ENCODE assay signal across 8 mouse cellular contexts in genomic region chr3:90709591-90710460, GRCm38 (mm10). TPM values are rescaled to one million over a fixed set of nuclear protein-coding genes. Genes with fewer than 3 reads are reported as not detected.
DNase-seq lines count a peak whose midpoint lies in the region; ATAC-seq and TF ChIP-seq lines count a peak whose summit lies in the region.

No protein-coding gene starts in this region.

- ATAC-seq in heart, embryonic 14.5 days (ENCODE audit: insufficient number of reproducible peaks, insufficient read depth, low FRiP score, low read depth): peak; percentile 21; the same call in 1 of the 2 replicates
- ATAC-seq in liver, embryonic 13.5 days (ENCODE audit: low read depth): 0 out of 2 replicates have a peak, but pooled peaks have one; percentile 39
- peak; percentile 38 for ATAC-seq in neural tube, embryonic 14.5 days (ENCODE audit: low read depth)

- H3K27me3 ChIP-seq in heart, embryonic 14.5 days (ENCODE audit: control insufficient read depth, insufficient read depth, low read length): no peaks in the 10 kb centered on the region
- no peaks in the 10 kb centered on the region for H3K27me3 ChIP-seq in liver, embryonic 13.5 days
- no peaks in the 10 kb centered on the region for H3K27me3 ChIP-seq in neural tube, embryonic 14.5 days (ENCODE audit: control insufficient read depth, insufficient read depth, low read length)

- TF ChIP-seq POLR2A in brain, embryonic 14.5 days (IDR thresholded peaks at IDR 0.05; ENCODE audit: borderline replicate concordance, extremely low read depth, insufficient read depth, insufficient read length, poor library complexity, severe bottlenecking): no peak

- no peak overlapping the region for H3K27ac ChIP-seq in heart, embryonic 14.5 days (replicated peaks in 1 of 2; ENCODE audit: control insufficient read depth in 1 of 2, insufficient read depth in 1 of 2, low read depth in 2 of 2, low read length in 2 of 2)
- no peak overlapping the region for H3K27ac ChIP-seq in liver, embryonic 13.5 days
- H3K27ac ChIP-seq in neural tube, embryonic 14.5 days (ENCODE audit: low read depth, low read length): no peak overlapping the region

- TF ChIP-seq CTCF in brain, embryonic 14.5 days (IDR thresholded peaks at IDR 0.05; ENCODE audit: borderline replicate concordance, extremely low read depth, insufficient read depth, insufficient read length): peak; percentile 89

- no peak overlapping the region for H3K4me2 ChIP-seq in heart, embryonic 14.5 days (ENCODE audit: low read length)
- no peak overlapping the region for H3K4me2 ChIP-seq in liver, embryonic 13.5 days
- H3K4me2 ChIP-seq in neural tube, embryonic 14.5 days (ENCODE audit: low read depth, low read length): no peak overlapping the region

- no peak overlapping the region for H3K4me3 ChIP-seq in heart, embryonic 14.5 days (ENCODE audit: control insufficient read depth in 1 of 2, insufficient read depth in 1 of 2, low read depth in 1 of 2, low read length in 2 of 2)
- no peak overlapping the region for H3K4me3 ChIP-seq in liver, embryonic 13.5 days (replicated peaks)
- H3K4me3 ChIP-seq in neural tube, embryonic 14.5 days (ENCODE audit: low read depth, low read length): no peak overlapping the region

- 42% methylated on average over 12 of the region's 12 CpGs for WGBS in heart, embryonic 14.5 days
- WGBS in liver, embryonic 13.5 days (ENCODE audit: insufficient replicate concordance): 40% methylated on average over 12 of the region's 12 CpGs
- 49% methylated on average over 12 of the region's 12 CpGs for WGBS in neural tube, embryonic 14.5 days

- no peaks in the 10 kb centered on the region for H3K4me1 ChIP-seq in heart, embryonic 14.5 days (ENCODE audit: control insufficient read depth in 2 of 2, insufficient read depth in 2 of 2, low read length in 2 of 2)
- no peaks in the 10 kb centered on the region for H3K4me1 ChIP-seq in liver, embryonic 13.5 days (replicated peaks)
- H3K4me1 ChIP-seq in neural tube, embryonic 14.5 days (ENCODE audit: control insufficient read depth, insufficient read depth, low read length): no peaks in the 10 kb centered on the region

- peak; percentile 73 to 81 for DNase-seq in CD8-positive naive resting alpha-beta T cell, adult 2 months (ENCODE audit: low read depth in 2 of 2, low spot score in 2 of 2)
- DNase-seq in brain, embryonic 14.5 days (ENCODE audit: low read depth): peak; percentile 82
- peak; percentile 49 for DNase-seq in fibroblast of lung, adult 2 months (ENCODE audit: low read depth)
- peak; percentile 83 for DNase-seq in kidney, postnatal 14 days
- DNase-seq in liver, embryonic 13.5 days: peak; percentile 53
- DNase-seq in testis, postnatal 10 days (ENCODE audit: low spot score): peak; percentile 92

- no peak overlapping the region for H3K9ac ChIP-seq in heart, embryonic 14.5 days (ENCODE audit: low read length)
- H3K9ac ChIP-seq in liver, embryonic 13.5 days: no peak overlapping the region
- no peak overlapping the region for H3K9ac ChIP-seq in neural tube, embryonic 14.5 days (replicated peaks; ENCODE audit: low read depth, low read length)

- H3K36me3 ChIP-seq in heart, embryonic 14.5 days (ENCODE audit: control insufficient read depth, insufficient read depth, low read length): no peaks in the 10 kb centered on the region
- H3K36me3 ChIP-seq in liver, embryonic 13.5 days: no peaks in the 10 kb centered on the region
- H3K36me3 ChIP-seq in neural tube, embryonic 14.5 days (ENCODE audit: control insufficient read depth, insufficient read depth, low read length): no peaks in the 10 kb centered on the region

- H3K9me3 ChIP-seq in heart, embryonic 14.5 days (ENCODE audit: control insufficient read depth, low read length): no peaks in the 10 kb centered on the region
- H3K9me3 ChIP-seq in liver, embryonic 13.5 days (replicated peaks): no peaks in the 10 kb centered on the region
- H3K9me3 ChIP-seq in neural tube, embryonic 14.5 days (ENCODE audit: control insufficient read depth, low read length): no peaks in the 10 kb centered on the region

RNA-seq across cellular contexts. Expression of gene S100a9, which starts 14.3 kb away (rescaled TPM):
- 3.7 and 7.0 TPM in 2 replicates for polyA plus RNA-seq in brain, embryonic 14.5 days (2012; rRNA removed)
- 2.7 and 11.4 TPM in 2 replicates for polyA plus RNA-seq in heart, embryonic 14.5 days (2014; fragmentation: Nextera tagmentation; extraction: Ambion mirVana)
- 208 and 228 TPM in 2 replicates for polyA plus RNA-seq in liver, embryonic 13.5 days (2015; fragmentation: Nextera tagmentation; extraction: Ambion mirVana)
- polyA plus RNA-seq in neural tube, embryonic 14.5 days (2014; fragmentation: Nextera tagmentation; extraction: Ambion mirVana): 0.46 and 7.1 TPM in 2 replicates

RNA-seq across cellular contexts. Expression of gene Pglyrp4, which starts 16.9 kb away (rescaled TPM):
- not detected in 2 replicates for polyA plus RNA-seq in brain, embryonic 14.5 days (2012; rRNA removed)
- polyA plus RNA-seq in heart, embryonic 14.5 days (2014; fragmentation: Nextera tagmentation; extraction: Ambion mirVana): not detected in 2 replicates
- polyA plus RNA-seq in liver, embryonic 13.5 days (2015; fragmentation: Nextera tagmentation; extraction: Ambion mirVana): not detected in 2 replicates
- not detected in 2 replicates for polyA plus RNA-seq in neural tube, embryonic 14.5 days (2014; fragmentation: Nextera tagmentation; extraction: Ambion mirVana)

RNA-seq across cellular contexts. Expression of gene S100a8, which starts 41.0 kb away (rescaled TPM):
- 3.0 and 7.4 TPM in 2 replicates for polyA plus RNA-seq in brain, embryonic 14.5 days (2012; rRNA removed)
- polyA plus RNA-seq in heart, embryonic 14.5 days (2014; fragmentation: Nextera tagmentation; extraction: Ambion mirVana): 6.5 and 13.7 TPM in 2 replicates
- 354 and 390 TPM in 2 replicates for polyA plus RNA-seq in liver, embryonic 13.5 days (2015; fragmentation: Nextera tagmentation; extraction: Ambion mirVana)
- 1.8 and 9.7 TPM in 2 replicates for polyA plus RNA-seq in neural tube, embryonic 14.5 days (2014; fragmentation: Nextera tagmentation; extraction: Ambion mirVana)

RNA-seq across cellular contexts. Expression of gene S100a7a, which starts 56.0 kb away (rescaled TPM):
- 0.14 TPM in 1 of 2 replicates, not detected in the other for polyA plus RNA-seq in brain, embryonic 14.5 days (2012; rRNA removed)
- not detected in 2 replicates for polyA plus RNA-seq in heart, embryonic 14.5 days (2014; fragmentation: Nextera tagmentation; extraction: Ambion mirVana)
- polyA plus RNA-seq in liver, embryonic 13.5 days (2015; fragmentation: Nextera tagmentation; extraction: Ambion mirVana): not detected in 2 replicates
- not detected in 2 replicates for polyA plus RNA-seq in neural tube, embryonic 14.5 days (2014; fragmentation: Nextera tagmentation; extraction: Ambion mirVana)

Comparison
In these comparisons a context has a peak if more than half of its experiments do, and no peak if none do; other contexts are left out.
1. RNA of gene S100a9, which starts 14.3 kb away (polyA plus RNA-seq): 208 to 228 TPM in liver, embryonic 13.5 days; 2.7 to 11.4 TPM in heart, embryonic 14.5 days, 3.7 to 7.0 TPM in brain, embryonic 14.5 days and 0.46 to 7.1 TPM in neural tube, embryonic 14.5 days; every median in the first group is over 10 times any median in the second.
2. RNA of gene S100a8, which starts 41.0 kb away (polyA plus RNA-seq): 354 to 390 TPM in liver, embryonic 13.5 days; 6.5 to 13.7 TPM in heart, embryonic 14.5 days, 3.0 to 7.4 TPM in brain, embryonic 14.5 days and 1.8 to 9.7 TPM in neural tube, embryonic 14.5 days; every median in the first group is over 10 times any median in the second.
3. Peak in every context shown above with its lines, with median percentiles within 50 percentile points of each other: DNase-seq and ATAC-seq.